Mouse (Mus musculus): ENCODE measurements around the gene Ppib. TPM values are rescaled to one million over a fixed set of nuclear protein-coding genes. Genes with fewer than 3 reads are reported as not detected.
A peak's percentile ranks its signal among the peaks of the same experiment; 100 is the strongest.

Gene Ppib
- polyA plus RNA-seq, 1 experiment from 2014 or later = 568 TPM

DNA sequence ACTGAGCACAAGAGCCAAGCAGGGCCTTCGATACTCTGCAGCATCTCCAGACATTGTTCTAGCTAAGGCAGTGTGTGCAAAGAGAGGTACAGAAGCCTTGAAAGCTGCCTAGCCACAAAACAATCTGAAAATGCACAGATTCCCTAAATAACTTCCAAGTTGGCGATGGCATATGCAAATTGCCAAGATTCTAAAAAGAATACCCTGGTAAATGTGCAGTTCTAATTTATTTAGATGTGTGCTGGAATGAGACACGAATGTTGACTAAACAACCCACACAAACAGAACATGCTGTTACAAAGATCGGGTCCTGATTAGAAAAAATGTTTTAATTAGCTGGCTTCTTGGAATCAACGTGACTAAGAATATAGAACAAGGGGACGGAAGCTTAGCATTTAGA, 42.6 kb downstream of the Ppib start:
- no peak overlapping the region for H3K27ac ChIP-seq
- H3K4me2 ChIP-seq = no peak overlapping the region
- H3K36me3 ChIP-seq = peaks cover 86% of the 10 kb centered on the region
- 56% methylated on average over 6 of the region's 6 CpGs for WGBS
- H3K4me1 ChIP-seq = 0 out of 2 replicates have a peak, but pooled peaks cover 3% of the 10 kb centered on the region
- H3K9me3 ChIP-seq = no peaks in the 10 kb centered on the region
- H3K9ac ChIP-seq = no peak overlapping the region
- no peaks in the 10 kb centered on the region for H3K27me3 ChIP-seq
- no peak overlapping the region for H3K4me3 ChIP-seq
- ATAC-seq (ENCODE audit: insufficient number of reproducible peaks, insufficient read depth, low FRiP score, low TSS enrichment, low read depth) = no peak

DNA sequence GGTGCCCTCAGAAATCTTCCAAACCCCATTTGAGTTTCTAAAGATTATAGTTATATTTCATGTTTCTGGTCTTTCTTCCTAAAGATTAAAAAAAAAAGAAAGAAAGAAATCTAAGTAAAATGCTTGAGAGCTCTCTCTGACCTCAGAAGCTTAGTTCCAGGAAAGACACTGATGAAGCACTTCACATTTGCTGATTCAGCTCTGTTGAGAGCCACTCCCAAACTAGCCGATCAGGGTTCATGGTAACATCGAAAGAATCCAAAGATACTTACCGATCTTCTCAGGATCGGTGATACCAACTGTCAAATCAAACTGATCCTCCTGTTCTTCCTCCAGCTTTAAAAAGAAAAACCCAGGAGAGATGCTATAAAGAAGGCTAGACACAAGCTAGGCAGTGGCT, 44.6 kb downstream of the Ppib start:
- WGBS = 95% methylated on average over 4 of the region's 4 CpGs
- no peak overlapping the region for H3K27ac ChIP-seq
- peaks cover 89% of the 10 kb centered on the region for H3K36me3 ChIP-seq
- H3K9ac ChIP-seq = no peak overlapping the region
- ATAC-seq (ENCODE audit: insufficient number of reproducible peaks, insufficient read depth, low FRiP score, low TSS enrichment, low read depth) = no peak
- H3K4me1 ChIP-seq = 0 out of 2 replicates have a peak, but pooled peaks cover 3% of the 10 kb centered on the region
- H3K9me3 ChIP-seq = no peaks in the 10 kb centered on the region
- no peak overlapping the region for H3K4me3 ChIP-seq
- no peaks in the 10 kb centered on the region for H3K27me3 ChIP-seq
- H3K4me2 ChIP-seq = no peak overlapping the region

DNA sequence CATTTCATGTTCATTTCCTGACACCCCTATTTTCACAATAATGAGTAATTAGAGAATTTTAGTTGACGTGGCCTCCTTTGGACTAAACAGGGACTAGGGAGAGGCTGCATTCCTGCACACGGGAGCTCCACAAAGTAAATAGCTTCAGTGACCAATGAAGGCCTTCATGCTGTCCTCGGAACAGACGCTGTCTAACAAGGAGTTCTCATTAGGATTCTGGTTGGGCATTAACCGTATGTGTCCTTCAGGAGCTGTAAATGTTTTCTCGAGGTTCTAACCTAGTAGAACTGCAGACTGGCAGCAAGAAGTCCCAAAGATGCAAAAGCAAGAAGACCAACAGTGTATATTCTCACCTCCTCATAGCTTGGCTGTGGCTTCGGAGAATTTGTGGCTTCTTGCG, 45.1 kb downstream of the Ppib start:
- Histone ChIP-seq H3K36me3 (peaks cover 84% of the 10 kb centered on the region), H3K27me3 (no peaks in the 10 kb centered on the region), H3K4me2 (no peak overlapping the region), H3K4me1 (peaks cover 5% of the 10 kb centered on the region; the same call in 1 of the 2 replicates), H3K9ac (no peak overlapping the region), H3K4me3 (no peak overlapping the region), H3K9me3 (no peaks in the 10 kb centered on the region), H3K27ac (no peak overlapping the region)
- WGBS = 82% methylated on average over 8 of the region's 8 CpGs
- ATAC-seq (ENCODE audit: insufficient number of reproducible peaks, insufficient read depth, low FRiP score, low TSS enrichment, low read depth) = no peak

DNA sequence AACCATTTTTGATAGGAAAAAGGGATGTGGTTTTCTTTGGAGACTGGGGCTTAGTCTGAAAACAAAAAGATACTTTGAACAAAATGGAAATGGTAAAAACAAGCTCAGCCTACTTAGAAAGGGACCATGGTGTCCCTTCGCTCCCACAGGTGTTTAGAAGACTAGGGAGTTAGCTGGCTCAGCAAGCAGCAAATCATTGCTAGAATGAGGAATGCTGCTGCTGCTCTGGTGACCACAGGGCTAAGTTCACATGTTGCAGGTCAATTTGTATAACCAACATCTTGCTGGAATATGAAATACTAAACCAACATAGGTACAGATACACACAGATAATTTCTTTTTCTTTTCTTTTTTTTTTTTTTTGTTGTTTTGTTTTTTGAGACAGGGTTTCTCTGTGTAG, 49.6 kb downstream of the Ppib start:
- no peak overlapping the region for H3K27ac ChIP-seq
- H3K36me3 ChIP-seq = peaks cover 61% of the 10 kb centered on the region
- WGBS = 95% methylated on average over 1 of the region's 1 CpGs

DNA sequence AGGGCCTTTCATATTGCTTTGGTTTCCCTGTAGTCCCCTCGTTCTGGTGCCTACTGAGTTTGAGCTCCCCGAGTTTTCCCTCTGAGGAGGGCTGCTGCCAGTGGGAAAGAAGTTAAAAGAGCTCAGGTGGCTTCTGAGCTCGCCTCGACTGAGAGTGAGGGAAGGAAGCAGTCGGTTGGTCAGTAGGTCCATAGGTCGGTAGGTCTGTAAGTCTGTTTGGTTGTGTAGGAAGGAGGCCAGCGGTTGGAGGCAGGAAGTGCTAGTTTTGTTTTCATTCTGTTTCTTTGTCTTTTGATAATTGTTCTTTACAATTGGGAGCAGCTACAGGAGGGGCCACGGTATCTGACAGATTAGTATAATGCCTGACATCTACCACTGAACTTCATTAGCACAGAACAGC, 50.1 kb downstream of the Ppib start:
- no peaks in the 10 kb centered on the region for H3K27me3 ChIP-seq
- no peak overlapping the region for H3K9ac ChIP-seq
- H3K27ac ChIP-seq = peak overlapping the region; percentile 1; the same call in 1 of the 2 replicates
- H3K36me3 ChIP-seq = peaks cover 60% of the 10 kb centered on the region
- H3K4me1 ChIP-seq = peaks cover 13% of the 10 kb centered on the region
- WGBS = 41% methylated on average over 8 of the region's 8 CpGs
- no peak for ATAC-seq (ENCODE audit: insufficient number of reproducible peaks, insufficient read depth, low FRiP score, low TSS enrichment, low read depth)
- H3K4me3 ChIP-seq = no peak overlapping the region
- H3K9me3 ChIP-seq = no peaks in the 10 kb centered on the region
- H3K4me2 ChIP-seq = no peak overlapping the region

More for the DNA sequence above, 49.6 kb downstream of the Ppib start:
- no peak overlapping the region for H3K4me2 ChIP-seq
- ATAC-seq (ENCODE audit: insufficient number of reproducible peaks, insufficient read depth, low FRiP score, low TSS enrichment, low read depth) = no peak
- H3K9me3 ChIP-seq = no peaks in the 10 kb centered on the region
- no peak overlapping the region for H3K9ac ChIP-seq
- H3K4me3 ChIP-seq = no peak overlapping the region
- H3K27me3 ChIP-seq = no peaks in the 10 kb centered on the region
- peaks cover 13% of the 10 kb centered on the region for H3K4me1 ChIP-seq

DNA sequence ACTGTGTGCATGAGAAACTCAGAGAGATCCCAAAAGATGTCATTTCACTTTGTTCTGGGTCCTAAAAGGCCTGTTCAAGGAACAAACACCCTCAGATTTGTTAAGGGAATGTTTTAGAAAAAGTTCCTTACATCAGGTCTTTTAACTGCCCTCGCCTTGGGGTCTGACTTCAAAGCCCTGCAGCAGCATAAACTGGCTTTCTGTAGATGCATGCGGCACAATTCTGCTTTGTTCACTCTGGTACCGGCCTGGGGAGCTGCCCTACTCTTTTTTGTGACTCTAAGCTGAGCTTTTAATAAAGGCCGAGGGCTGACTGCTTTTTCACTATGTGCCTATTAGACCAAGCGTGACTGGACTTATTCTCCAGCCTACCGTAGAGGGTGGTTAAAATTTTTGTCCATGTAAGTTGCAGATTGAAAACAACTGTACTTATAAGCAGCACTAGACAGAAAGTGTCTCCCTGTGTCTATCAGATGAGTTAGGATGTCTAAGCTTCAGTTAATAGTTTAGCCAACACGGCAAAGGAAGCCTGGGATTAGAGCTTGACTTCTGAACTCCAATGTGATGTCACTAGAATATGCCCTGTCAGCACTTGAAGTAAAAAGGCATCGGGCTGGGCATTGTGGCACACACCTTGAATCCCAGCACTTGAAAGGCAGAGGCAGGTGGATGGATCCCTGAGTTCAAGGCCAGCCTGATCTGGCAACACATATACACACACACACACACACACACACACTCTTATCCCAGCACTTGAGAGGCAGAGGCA, 50.8 kb downstream of the Ppib start:
- Histone ChIP-seq H3K4me2 (no peak overlapping the region), H3K9me3 (no peaks in the 10 kb centered on the region), H3K4me3 (no peak overlapping the region), H3K27me3 (no peaks in the 10 kb centered on the region), H3K4me1 (peaks cover 13% of the 10 kb centered on the region), H3K36me3 (peaks cover 57% of the 10 kb centered on the region), H3K27ac (peak overlapping the region; percentile 1; the same call in 1 of the 2 replicates), H3K9ac (no peak overlapping the region)
- WGBS = 37% methylated on average over 8 of the region's 8 CpGs
- ATAC-seq (ENCODE audit: insufficient number of reproducible peaks, insufficient read depth, low FRiP score, low TSS enrichment, low read depth) = no peak

DNA sequence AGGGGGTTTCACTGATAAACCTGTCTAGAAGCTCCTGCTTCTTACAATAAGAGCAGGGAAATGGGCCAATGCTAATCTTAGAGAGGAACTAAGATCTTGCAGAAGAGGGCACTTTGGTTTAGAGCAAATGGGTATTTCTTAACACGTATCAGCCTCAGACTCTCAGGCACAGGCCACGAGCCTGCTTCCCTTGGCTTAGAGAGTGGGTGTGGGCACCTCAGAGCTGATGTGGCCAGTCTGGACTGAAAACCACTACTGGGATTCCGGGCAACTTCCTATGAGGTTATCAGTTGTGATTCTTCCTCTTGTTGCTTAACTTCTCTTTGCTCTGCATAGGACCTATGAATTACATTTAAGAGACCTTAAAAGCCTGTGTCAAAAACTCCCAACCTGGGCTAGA, 54.3 kb downstream of the Ppib start:
- Histone ChIP-seq H3K27me3 (no peaks in the 10 kb centered on the region), H3K27ac (no peak overlapping the region), H3K4me1 (peaks cover 13% of the 10 kb centered on the region), H3K9me3 (no peaks in the 10 kb centered on the region), H3K9ac (no peak overlapping the region), H3K4me2 (no peak overlapping the region), H3K4me3 (no peak overlapping the region), H3K36me3 (peaks cover 29% of the 10 kb centered on the region)
- WGBS = 92% methylated on average over 3 of the region's 3 CpGs
- no peak for ATAC-seq (ENCODE audit: insufficient number of reproducible peaks, insufficient read depth, low FRiP score, low TSS enrichment, low read depth)

Other genes with a start within 250 kb of the Ppib start
- 7.2 and 8.4 TPM in 2 replicates for gene Zfp609, start 232.7 kb upstream of the Ppib start, polyA plus RNA-seq (2015; fragmentation: Nextera tagmentation; extraction: Ambion mirVana)
- gene Pclaf, start 170.0 kb upstream of the Ppib start, polyA plus RNA-seq (2015; fragmentation: Nextera tagmentation; extraction: Ambion mirVana) = 218 and 232 TPM in 2 replicates
- 40.1 and 40.8 TPM in 2 replicates for gene Trip4, start 151.4 kb upstream of the Ppib start, polyA plus RNA-seq (2015; fragmentation: Nextera tagmentation; extraction: Ambion mirVana)
- 22.8 and 26.0 TPM in 2 replicates for gene Csnk1g1, start 151.3 kb upstream of the Ppib start, polyA plus RNA-seq (2015; fragmentation: Nextera tagmentation; extraction: Ambion mirVana)
- 5.3 and 5.6 TPM in 2 replicates for gene Snx22, start 9.5 kb downstream of the Ppib start, polyA plus RNA-seq (2015; fragmentation: Nextera tagmentation; extraction: Ambion mirVana)
- gene Snx1, start 66.4 kb downstream of the Ppib start, polyA plus RNA-seq (2015; fragmentation: Nextera tagmentation; extraction: Ambion mirVana) = 119 and 131 TPM in 2 replicates
- 177 and 184 TPM in 2 replicates for gene Ciao2a, start 66.4 kb downstream of the Ppib start, polyA plus RNA-seq (2015; fragmentation: Nextera tagmentation; extraction: Ambion mirVana)
- gene Dapk2, start 98.0 kb downstream of the Ppib start, polyA plus RNA-seq (2015; fragmentation: Nextera tagmentation; extraction: Ambion mirVana) = 5.3 and 6.7 TPM in 2 replicates